Mouse (Mus musculus) activated CD4-positive, CD25-positive, alpha-beta regulatory T cell (primary cell): Measurements from ENCODE around the gene Ten1. TPM values are rescaled to one million over a fixed set of nuclear protein-coding genes. Genes with fewer than 3 reads are reported as not detected.

Experiments used
- polyA plus RNA-seq, 2 experiments: library from polyadenylated mRNA; unstranded; fragments of 100-300 nt; shearing (Covaris generic); gene quantifications; one replicate each; pipeline ENCODE4 v1.2.1; 2017

The Ten1 gene
- 100 to 1,000 TPM in 1 of 2 experiments, 10 to 100 TPM in 1; 78.5 to 101 TPM for polyA plus RNA-seq

DNA sequence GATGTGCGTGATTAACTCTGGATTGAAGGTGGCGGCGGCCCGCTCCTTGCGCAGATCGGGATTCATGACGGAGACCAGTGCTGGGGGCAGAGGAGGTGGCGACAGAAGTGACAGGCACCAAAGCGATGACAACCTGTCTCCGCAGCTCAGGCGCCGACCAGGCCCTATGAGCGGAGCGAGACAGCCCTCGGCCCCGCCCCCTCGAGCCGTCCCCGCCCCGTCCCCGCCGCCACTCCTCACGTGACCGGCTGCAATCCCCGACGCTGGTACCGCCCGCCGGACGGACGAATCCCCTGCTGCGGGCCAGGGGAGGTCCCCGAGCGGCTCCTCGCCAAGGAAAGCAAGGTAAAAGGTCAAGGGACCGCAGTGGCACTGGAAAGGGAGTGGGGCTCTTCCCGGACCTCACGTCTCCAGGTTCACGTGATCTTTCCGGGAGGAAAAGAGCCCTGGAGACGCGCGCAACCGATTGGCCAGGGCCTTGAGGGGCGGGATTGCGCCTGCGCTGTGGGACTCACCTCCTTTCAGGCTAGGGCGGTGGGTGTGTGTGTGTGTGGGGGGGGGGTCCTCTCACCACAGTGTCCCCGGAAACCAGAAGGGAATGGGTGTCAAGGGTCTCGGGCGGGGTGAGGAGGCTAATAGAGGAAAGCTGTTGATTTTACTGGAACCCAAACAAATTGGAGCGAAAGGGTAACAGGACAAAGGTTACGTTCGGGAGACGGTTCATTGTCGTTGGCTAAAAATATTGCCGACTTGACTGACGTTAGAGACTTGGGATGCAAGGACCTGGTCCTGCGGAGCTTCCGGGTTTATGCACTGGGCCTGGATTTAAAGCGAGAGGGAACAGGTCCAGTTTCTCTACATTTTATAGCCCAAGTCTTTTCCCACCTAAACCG lies at the start of gene Ten1, which contains the start of gene Acox1:
Ten1 (plus strand) TSS at position 217 of the 893 bp plus-strand sequence.
Acox1 (minus strand) TSS at position 407 of the 893 bp plus-strand sequence.

DNA sequence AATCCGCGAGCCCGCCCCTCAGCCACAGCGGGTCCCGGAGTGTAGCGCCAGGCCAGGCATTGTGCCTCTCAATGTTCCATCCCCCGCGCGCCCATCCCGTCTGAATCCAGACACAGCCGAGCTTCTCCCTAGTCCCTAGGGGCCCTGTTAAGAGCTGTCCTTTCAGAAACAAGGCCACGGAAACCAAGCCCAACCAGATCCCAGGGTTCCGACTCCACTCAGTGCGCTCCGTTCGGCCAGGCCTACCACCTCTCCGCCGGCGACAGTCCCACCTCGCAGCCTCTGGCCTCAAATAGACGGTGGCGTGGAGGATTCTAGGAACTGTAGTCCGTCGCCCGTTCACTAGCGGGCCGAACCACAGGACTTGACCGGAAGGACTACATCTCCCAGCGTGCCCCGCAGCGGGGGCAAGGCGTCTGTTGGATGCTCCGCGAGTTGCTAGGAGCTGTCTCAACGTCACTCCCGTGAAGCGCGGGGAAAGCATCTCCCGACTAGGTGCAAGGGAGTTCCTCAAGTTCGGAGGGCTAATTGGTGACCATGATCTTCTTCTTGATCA lies 30.7 kb upstream of the Ten1 start, which contains the start of gene Fbf1:
Fbf1 (minus strand) TSS at position 283 of the 556 bp plus-strand sequence.

DNA sequence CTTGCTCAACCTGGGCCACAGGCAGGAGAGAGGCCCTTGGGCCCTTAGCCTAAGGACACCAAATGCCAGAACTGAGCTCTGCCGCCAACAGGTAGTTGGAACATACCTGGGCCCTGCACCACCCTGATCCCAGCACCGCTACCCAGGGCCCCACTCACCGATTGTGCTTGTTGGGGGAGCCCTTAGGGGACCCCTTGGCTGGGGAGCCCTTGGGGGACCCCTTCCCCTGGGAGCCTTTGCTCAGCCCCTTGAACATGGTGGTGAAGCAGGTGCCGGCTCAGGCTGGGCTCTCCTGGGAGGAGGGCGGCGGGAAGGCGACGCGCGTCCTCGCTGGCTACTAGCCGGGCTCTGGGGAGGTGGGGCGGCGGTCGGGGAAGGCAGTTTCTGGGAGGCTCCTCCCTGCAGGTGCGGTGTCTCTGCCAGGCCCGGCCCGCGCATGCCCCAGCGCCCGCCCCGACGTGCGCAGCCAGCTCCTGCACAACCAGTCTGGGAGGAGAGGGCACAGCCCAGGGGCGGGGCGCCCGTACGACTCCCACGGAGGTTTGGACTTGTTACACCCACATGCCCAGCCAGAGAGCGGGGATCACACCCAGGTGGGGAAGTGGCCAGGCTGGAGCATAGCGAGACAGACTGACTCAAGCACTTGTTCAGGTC lies 39.2 kb downstream of the Ten1 start, which contains the start of gene Evpl:
Evpl (minus strand) TSS at position 336 of the 654 bp plus-strand sequence.

Other genes with a start within 250 kb of the Ten1 start
- gene Itgb4, start 224.1 kb upstream of the Ten1 start, polyA plus RNA-seq, result under 1 TPM; 0.10 to 0.16 TPM
- 10 to 100 TPM; 30.5 to 58.2 TPM for gene Galk1, start 186.1 kb upstream of the Ten1 start, polyA plus RNA-seq
- 1,000 to 10,000 TPM; 1,433 to 1,590 TPM for gene H3f3b, start 170.9 kb upstream of the Ten1 start, polyA plus RNA-seq
- gene Unk, start 168.5 kb upstream of the Ten1 start, polyA plus RNA-seq, result 10 to 100 TPM; 23.8 to 28.6 TPM
- 100 to 1,000 TPM in 1 of 2 experiments, 10 to 100 TPM in 1; 95.7 to 157 TPM for gene Unc13d, start 120.9 kb upstream of the Ten1 start, polyA plus RNA-seq
- 100 to 1,000 TPM; 141 to 173 TPM for gene Wbp2, start 111.9 kb upstream of the Ten1 start, polyA plus RNA-seq
- 1 to 10 TPM in 1 of 2 experiments, under 1 TPM in 1; 0.42 to 1.0 TPM for gene Trim47, start 71.6 kb upstream of the Ten1 start, polyA plus RNA-seq
- gene Trim65, start 67.7 kb upstream of the Ten1 start, polyA plus RNA-seq, result 10 to 100 TPM in 1 of 2 experiments, 1 to 10 TPM in 1; 7.6 to 11.0 TPM
- gene Mrpl38, start 60.0 kb upstream of the Ten1 start, polyA plus RNA-seq, result 10 to 100 TPM; 27.1 to 45.9 TPM
- 1 to 10 TPM; 4.9 to 6.5 TPM for gene Fbf1, start 30.7 kb upstream of the Ten1 start, polyA plus RNA-seq
- 10 to 100 TPM; 16.2 to 18.9 TPM for gene Acox1, start 190 bp downstream of the Ten1 start, polyA plus RNA-seq
- under 1 TPM; 0.14 to 0.29 TPM for gene Evpl, start 39.2 kb downstream of the Ten1 start, polyA plus RNA-seq
- 10 to 100 TPM; 55.6 to 64.4 TPM for gene Srp68, start 75.4 kb downstream of the Ten1 start, polyA plus RNA-seq
- gene Galr2, start 82.1 kb downstream of the Ten1 start, polyA plus RNA-seq, result under 1 TPM in 1 of 2 experiments, not detected in 1; 0.17 TPM
- gene Exoc7, start 108.4 kb downstream of the Ten1 start, polyA plus RNA-seq, result 10 to 100 TPM; 64.5 to 88.0 TPM
- gene Foxj1, start 136.5 kb downstream of the Ten1 start, polyA plus RNA-seq, result not detected
- gene Rnf157, start 214.2 kb downstream of the Ten1 start, polyA plus RNA-seq, result 10 to 100 TPM in 1 of 2 experiments, 1 to 10 TPM in 1; 6.2 to 11.8 TPM
- gene Ubald2, start 235.2 kb downstream of the Ten1 start, polyA plus RNA-seq, result 100 to 1,000 TPM in 1 of 2 experiments, 10 to 100 TPM in 1; 79.9 to 109 TPM